Comparison of ENCODE assay signal across 8 mouse cellular contexts in genomic region chr15:12206646-12207222, GRCm38 (mm10). TPM values are rescaled to one million over a fixed set of nuclear protein-coding genes. Genes with fewer than 3 reads are reported as not detected.
DNase-seq lines count a peak whose midpoint lies in the region; ATAC-seq lines count a peak whose summit lies in the region.

No protein-coding gene starts in this region.

- WGBS in lung, embryonic 16.5 days, result 63% methylated on average over 7 of the region's 7 CpGs
- 74% methylated on average over 7 of the region's 7 CpGs for WGBS in kidney, embryonic 16.5 days
- WGBS in neural tube, embryonic 14.5 days, result 49% methylated on average over 7 of the region's 7 CpGs

- H3K36me3 ChIP-seq in lung, embryonic 16.5 days (ENCODE audit: control insufficient read depth, insufficient read depth, low read length), result no peaks in the 10 kb centered on the region
- no peaks in the 10 kb centered on the region for H3K36me3 ChIP-seq in kidney, embryonic 16.5 days (ENCODE audit: insufficient read depth, low read length)
- H3K36me3 ChIP-seq in neural tube, embryonic 14.5 days (ENCODE audit: control insufficient read depth, insufficient read depth, low read length), result no peaks in the 10 kb centered on the region

- H3K9ac ChIP-seq in lung, embryonic 16.5 days (ENCODE audit: low read length), result no peak overlapping the region; the same call in 1 of the 2 replicates
- H3K9ac ChIP-seq in kidney, embryonic 16.5 days (replicated peaks; ENCODE audit: low read length), result no peak overlapping the region
- no peak overlapping the region for H3K9ac ChIP-seq in neural tube, embryonic 14.5 days (replicated peaks; ENCODE audit: low read depth, low read length)

- H3K27me3 ChIP-seq in lung, embryonic 16.5 days (ENCODE audit: control insufficient read depth, insufficient read depth, low read depth, low read length), result no peaks in the 10 kb centered on the region
- H3K27me3 ChIP-seq in kidney, embryonic 16.5 days (ENCODE audit: insufficient read depth, low read length), result no peaks in the 10 kb centered on the region
- no peaks in the 10 kb centered on the region for H3K27me3 ChIP-seq in neural tube, embryonic 14.5 days (ENCODE audit: control insufficient read depth, insufficient read depth, low read length)

- no peaks in the 10 kb centered on the region for H3K9me3 ChIP-seq in lung, embryonic 16.5 days (ENCODE audit: control insufficient read depth, low read length)
- H3K9me3 ChIP-seq in kidney, embryonic 16.5 days (ENCODE audit: low read length), result no peaks in the 10 kb centered on the region
- no peaks in the 10 kb centered on the region for H3K9me3 ChIP-seq in neural tube, embryonic 14.5 days (ENCODE audit: control insufficient read depth, low read length)

- no peak for ATAC-seq in CD4-positive, CD25-positive, alpha-beta regulatory T cell, adult 4 months
- ATAC-seq in lung, embryonic 16.5 days (ENCODE audit: low read depth), result no peak
- no peak for ATAC-seq in kidney, embryonic 16.5 days (ENCODE audit: low FRiP score, low TSS enrichment)
- no peak for ATAC-seq in neural tube, embryonic 14.5 days (ENCODE audit: low read depth)

- no peak overlapping the region for H3K27ac ChIP-seq in lung, embryonic 16.5 days (ENCODE audit: low read length)
- peak overlapping the region; percentile 22; the same call in 1 of the 2 replicates for H3K27ac ChIP-seq in kidney, embryonic 16.5 days (ENCODE audit: low read length)
- no peak overlapping the region for H3K27ac ChIP-seq in neural tube, embryonic 14.5 days (ENCODE audit: low read depth, low read length)

- no peak overlapping the region; the same call in 1 of the 2 replicates for H3K4me3 ChIP-seq in lung, embryonic 16.5 days (ENCODE audit: low read length)
- H3K4me3 ChIP-seq in kidney, embryonic 16.5 days (ENCODE audit: low read length), result no peak overlapping the region; the same call in 1 of the 2 replicates
- H3K4me3 ChIP-seq in neural tube, embryonic 14.5 days (ENCODE audit: low read depth, low read length), result no peak overlapping the region

- DNase-seq in CD4-positive, CD25-positive, alpha-beta regulatory T cell, adult 2 months (ENCODE audit: low read depth, low spot score), result peak; percentile 52
- DNase-seq in lung, postnatal 4 days, result no peak
- DNase-seq in B cell, adult 2 months, result no peak
- DNase-seq in layer of hippocampus, adult 8-10 months (ENCODE audit: low spot score in 2 of 2), result no peak

- H3K4me2 ChIP-seq in lung, embryonic 16.5 days (ENCODE audit: low read depth, low read length), result peak overlapping the region; percentile 75
- peak overlapping the region; percentile 78 for H3K4me2 ChIP-seq in kidney, embryonic 16.5 days (replicated peaks; ENCODE audit: low read depth, low read length)
- peak overlapping the region; percentile 58; the same call in 1 of the 2 replicates for H3K4me2 ChIP-seq in neural tube, embryonic 14.5 days (ENCODE audit: low read depth, low read length)

- H3K4me1 ChIP-seq in lung, embryonic 16.5 days (replicated peaks; ENCODE audit: control insufficient read depth, insufficient read depth, low read length), result peaks cover 36% of the 10 kb centered on the region
- H3K4me1 ChIP-seq in kidney, embryonic 16.5 days (ENCODE audit: insufficient read depth, low read length), result peaks cover 42% of the 10 kb centered on the region
- peaks cover 15% of the 10 kb centered on the region for H3K4me1 ChIP-seq in neural tube, embryonic 14.5 days (ENCODE audit: control insufficient read depth, insufficient read depth, low read length)

RNA-seq across cellular contexts. Expression of gene Mtmr12, which starts 1.9 kb away (rescaled TPM):
- 10 to 100 TPM; 20.1 to 22.6 TPM for polyA plus RNA-seq in CD4-positive, CD25-positive, alpha-beta regulatory T cell, adult 4 months (2017; shearing (Covaris generic))
- 19.7 and 21.1 TPM in 2 replicates for polyA plus RNA-seq in lung, embryonic 16.5 days (2015; fragmentation: Nextera tagmentation; extraction: Ambion mirVana)
- 22.5 and 25.0 TPM in 2 replicates for polyA plus RNA-seq in kidney, embryonic 16.5 days (2015; fragmentation: Nextera tagmentation; extraction: Ambion mirVana)
- 7.2 and 8.7 TPM in 2 replicates for polyA plus RNA-seq in neural tube, embryonic 14.5 days (2014; fragmentation: Nextera tagmentation; extraction: Ambion mirVana)
- 10 to 100 TPM; 56.7 to 62.5 (median 59.0) TPM for total RNA-seq in layer of hippocampus, adult 8-10 months (2022)
